Mouse (Mus musculus): ENCODE measurements at regions not wholly inside any gene's neighbourhood (a gene's known extent, or its start where the extent isn't known, plus 50 kb on each side); places are given as distances from the start of the nearest gene placed in this dataset.

DNA sequence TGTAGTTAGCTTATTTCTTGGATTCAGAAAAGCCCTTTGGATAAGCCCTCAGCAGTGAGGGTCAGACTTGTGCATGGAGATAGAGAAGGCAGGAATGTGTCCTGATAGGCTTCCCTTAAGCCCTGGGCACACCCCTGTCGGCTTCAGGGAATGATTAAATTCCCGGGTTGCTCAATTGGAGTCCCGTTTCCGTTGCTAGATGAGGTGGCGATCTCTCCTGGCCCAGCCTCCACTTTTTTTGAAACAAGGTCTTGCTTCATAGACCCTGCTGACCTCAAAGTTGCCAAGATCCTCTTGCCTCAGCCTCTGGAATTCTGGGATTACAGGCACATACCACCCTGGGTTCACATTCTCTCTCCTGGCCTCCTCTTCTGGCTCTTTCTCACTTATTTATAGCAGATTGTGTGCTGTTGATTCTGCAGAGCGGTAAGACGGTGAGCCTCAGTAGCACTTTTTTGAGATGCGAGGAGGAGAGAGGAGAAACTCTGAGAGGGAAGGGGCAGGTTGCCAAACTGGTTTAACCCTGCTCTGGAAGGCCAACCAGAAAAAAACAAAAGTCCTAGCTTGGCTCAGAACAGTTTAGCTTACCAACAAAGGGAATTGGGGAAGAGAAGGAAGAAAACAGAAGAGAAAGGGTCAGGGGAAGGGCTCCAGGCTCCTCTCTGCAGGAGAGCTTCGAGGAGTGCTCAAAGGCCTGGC, 73.9 kb downstream of the Zfp281 start:
- H3K4me3 ChIP-seq = no peak overlapping the region
- H3K27ac ChIP-seq = no peak overlapping the region
- TF ChIP-seq CTCF (IDR thresholded peaks at IDR 0.05) = no peak
- no peak for DNase-seq (ENCODE audit: extremely low spot score in 1 of 2, low spot score in 2 of 2)
- intact Hi-C loops (cut with DNase I) = no loop called here

DNA sequence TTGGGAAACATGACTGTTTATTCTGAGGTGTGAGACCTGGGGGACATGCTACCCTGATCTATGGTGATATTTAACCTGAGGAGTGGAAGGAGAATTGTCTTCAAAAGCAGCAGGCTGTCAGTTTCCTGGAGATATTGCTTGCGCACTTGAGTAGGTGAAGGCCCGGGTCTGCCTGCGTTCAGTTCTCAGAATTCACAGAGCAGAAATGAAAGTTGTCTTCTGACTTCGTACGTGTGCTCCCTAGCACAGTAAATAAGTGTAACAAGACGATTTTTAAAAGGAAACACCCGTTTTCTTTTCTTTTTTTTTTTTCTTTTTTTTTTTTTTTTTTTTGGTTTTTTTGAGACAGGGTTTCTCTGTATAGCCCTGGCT, 74.4 kb downstream of the Zfp281 start:
- Histone ChIP-seq H3K4me3 (no peak overlapping the region), H3K27ac (no peak overlapping the region)
- intact Hi-C loops (cut with DNase I) = no loop called here
- TF ChIP-seq CTCF (IDR thresholded peaks at IDR 0.05) = no peak
- DNase-seq (ENCODE audit: extremely low spot score in 1 of 2, low spot score in 2 of 2) = no peak

DNA sequence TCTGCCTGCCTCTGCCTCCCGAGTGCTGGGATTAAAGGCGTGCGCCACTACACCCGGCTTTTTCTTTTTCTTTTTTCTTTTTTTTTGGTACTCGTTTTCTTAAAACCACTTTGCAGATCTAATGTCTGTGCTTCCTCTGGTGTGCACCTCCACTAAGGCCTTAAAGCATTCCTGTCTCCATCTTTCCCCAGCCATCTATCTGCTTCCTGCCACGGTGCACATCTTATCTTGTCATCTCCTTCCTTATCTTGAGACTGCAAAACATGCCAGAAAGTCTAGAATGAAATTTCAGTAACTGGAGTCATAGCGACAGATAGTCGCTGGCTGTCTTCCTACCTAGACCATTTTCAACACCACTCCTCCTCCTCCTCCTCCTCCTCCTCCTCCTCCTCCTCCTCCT, 74.9 kb downstream of the Zfp281 start:
- no peak for TF ChIP-seq CTCF (IDR thresholded peaks at IDR 0.05)
- no peak for DNase-seq (ENCODE audit: extremely low spot score in 1 of 2, low spot score in 2 of 2)
- no peak overlapping the region for H3K27ac ChIP-seq
- intact Hi-C loops (cut with DNase I) = no loop called here
- H3K4me3 ChIP-seq = no peak overlapping the region

DNA sequence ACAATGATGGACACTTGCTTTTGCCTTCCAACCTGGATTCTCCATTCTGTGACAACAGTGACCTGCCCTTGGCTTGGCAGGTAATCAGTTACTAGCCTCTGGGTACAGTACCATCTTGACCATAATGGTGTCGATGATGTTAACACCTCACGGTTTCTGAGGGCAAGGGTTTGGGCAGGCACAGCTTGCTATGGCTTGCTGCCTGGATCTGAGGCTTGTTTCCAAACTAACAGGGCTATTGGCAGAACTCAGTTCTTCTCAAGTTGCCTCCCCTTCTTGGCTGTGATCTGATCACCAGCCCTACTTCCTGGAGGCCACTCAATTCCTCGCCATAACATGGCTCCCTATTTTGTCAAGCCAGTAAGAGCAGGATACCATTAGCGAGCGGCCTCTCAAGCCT, 79.4 kb downstream of the Zfp281 start:
- TF ChIP-seq CTCF (IDR thresholded peaks at IDR 0.05) = no peak
- H3K4me3 ChIP-seq = no peak overlapping the region
- no peak for DNase-seq (ENCODE audit: extremely low spot score in 1 of 2, low spot score in 2 of 2)
- no peak overlapping the region for H3K27ac ChIP-seq
- intact Hi-C loops (cut with DNase I) = no loop called here

DNA sequence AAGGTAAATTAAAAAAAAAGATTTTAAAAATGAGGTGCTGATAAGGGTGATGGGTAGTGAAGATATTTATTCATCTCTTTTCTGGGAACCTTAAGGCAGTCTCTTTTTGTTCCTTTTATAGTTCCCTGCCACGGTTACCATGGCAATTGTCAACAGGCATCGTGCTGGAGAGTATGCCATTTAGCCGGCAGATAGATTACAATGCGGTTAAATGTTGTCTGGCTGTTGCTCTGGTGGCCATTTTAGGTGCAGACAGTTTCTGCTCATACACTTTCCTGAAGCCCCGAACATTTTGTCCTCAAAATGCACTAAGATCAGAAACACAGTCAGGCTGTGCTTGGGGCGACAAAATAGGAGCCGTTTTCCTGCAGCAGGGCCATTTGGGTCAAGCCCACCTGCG, 81.8 kb downstream of the Zfp281 start:
- no peak; the same call in 1 of the 2 replicates for TF ChIP-seq CTCF (IDR thresholded peaks at IDR 0.05)
- DNase-seq (ENCODE audit: extremely low spot score in 1 of 2, low spot score in 2 of 2) = no peak
- H3K4me3 ChIP-seq = no peak overlapping the region
- H3K27ac ChIP-seq = peak overlapping the region; percentile 78
- intact Hi-C loops (cut with DNase I) = no loop called here

DNA sequence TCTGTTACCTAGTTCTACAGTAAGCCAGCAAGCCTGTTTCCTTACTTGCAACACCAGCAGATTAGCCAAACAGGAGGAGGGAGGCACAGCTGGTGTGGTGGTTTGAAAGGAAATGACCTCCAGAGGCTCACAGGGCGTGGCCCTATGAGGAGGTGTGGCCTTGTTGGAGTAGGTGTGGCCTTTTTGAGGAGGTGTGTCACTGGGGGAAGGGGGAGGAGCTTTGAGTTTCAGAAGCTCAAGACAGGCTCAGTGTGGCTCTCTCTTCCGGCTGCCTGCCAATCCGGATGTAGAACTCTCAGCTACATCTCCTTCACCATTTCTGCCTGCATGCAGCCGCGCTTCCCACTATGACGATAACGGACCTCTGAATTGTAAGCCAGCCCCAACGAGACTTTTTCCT, 82.7 kb downstream of the Zfp281 start:
- peak overlapping the region; percentile 78 for H3K27ac ChIP-seq
- H3K4me3 ChIP-seq = no peak overlapping the region
- TF ChIP-seq CTCF (IDR thresholded peaks at IDR 0.05) = no peak
- intact Hi-C loops (cut with DNase I) = no loop called here
- no peak for DNase-seq (ENCODE audit: extremely low spot score in 1 of 2, low spot score in 2 of 2)

DNA sequence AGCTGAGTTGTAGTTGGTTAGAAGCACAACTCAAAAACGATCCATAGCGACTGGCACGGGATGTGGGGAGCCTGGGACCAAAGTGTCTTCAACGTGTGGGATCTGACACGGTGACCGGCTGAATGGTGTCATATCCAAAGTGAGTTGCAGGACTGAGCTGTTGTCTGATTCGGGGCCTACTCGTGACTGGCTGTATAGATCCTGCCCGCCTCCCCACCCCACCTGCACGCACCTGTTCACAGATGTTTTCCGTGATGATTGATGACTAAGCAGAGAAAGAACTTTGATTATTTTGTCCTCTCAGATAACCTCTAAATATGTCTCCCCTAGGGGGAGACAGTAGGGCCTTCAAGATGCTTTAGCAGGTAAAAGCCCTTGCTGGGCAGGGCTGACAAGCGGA, 83.2 kb downstream of the Zfp281 start:
- no peak for DNase-seq (ENCODE audit: extremely low spot score in 1 of 2, low spot score in 2 of 2)
- Histone ChIP-seq H3K27ac (no peak overlapping the region), H3K4me3 (no peak overlapping the region)
- no peak for TF ChIP-seq CTCF (IDR thresholded peaks at IDR 0.05)
- intact Hi-C loops (cut with DNase I) = no loop called here

DNA sequence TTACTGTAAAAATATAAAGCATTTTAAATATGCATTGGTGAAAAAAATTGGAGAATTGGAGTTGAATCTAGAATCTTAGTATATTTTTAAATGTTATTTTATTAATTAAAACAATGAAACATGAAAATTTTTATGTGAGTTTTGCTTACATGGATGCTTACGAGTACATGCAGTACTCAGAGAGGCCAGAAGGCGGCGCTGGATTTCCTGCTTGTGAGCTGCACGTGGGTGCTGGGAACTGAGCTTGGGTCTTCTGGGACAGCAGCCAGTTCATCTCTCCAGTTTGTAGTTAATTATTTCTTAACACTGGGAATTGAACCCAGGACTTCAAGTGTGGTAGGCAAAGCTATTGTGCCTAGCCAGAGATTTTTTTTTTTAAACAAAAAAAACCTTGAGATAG, 85.5 kb downstream of the Zfp281 start:
- intact Hi-C loops (cut with DNase I) = loop anchor here (5.0 kb wide), 1 partner anchor 83 kb away; no protein-coding TSS in a partner anchor
- TF ChIP-seq CTCF (IDR thresholded peaks at IDR 0.05) = peak; percentile 38
- Histone ChIP-seq H3K4me3 (no peak overlapping the region), H3K27ac (no peak overlapping the region)
- DNase-seq (ENCODE audit: extremely low spot score in 1 of 2, low spot score in 2 of 2) = no peak

DNA sequence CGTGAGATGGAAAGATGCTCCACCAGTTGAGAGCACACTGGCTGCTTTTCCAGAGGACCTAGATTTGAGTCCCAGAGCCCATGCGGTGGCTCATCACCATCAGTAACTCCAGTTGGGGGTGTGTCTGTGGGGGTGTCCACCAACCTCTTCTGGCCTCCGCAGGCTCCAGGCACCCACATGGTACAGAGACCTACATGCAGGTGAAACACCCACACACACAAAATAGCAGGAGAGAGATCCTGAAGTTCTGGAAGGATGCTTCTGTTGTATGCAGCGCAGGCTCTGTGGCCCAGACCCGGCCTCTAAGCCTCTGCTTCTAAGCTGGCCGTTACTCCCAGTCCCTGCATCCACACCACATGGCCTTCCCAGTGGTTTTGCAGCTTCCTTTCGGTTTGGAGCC, 86.5 kb downstream of the Zfp281 start:
- intact Hi-C loops (cut with DNase I) = loop anchor here (5.0 kb wide), 1 partner anchor 84 kb away; no protein-coding TSS in a partner anchor
- TF ChIP-seq CTCF (IDR thresholded peaks at IDR 0.05) = no peak
- DNase-seq (ENCODE audit: extremely low spot score in 1 of 2, low spot score in 2 of 2) = no peak

DNA sequence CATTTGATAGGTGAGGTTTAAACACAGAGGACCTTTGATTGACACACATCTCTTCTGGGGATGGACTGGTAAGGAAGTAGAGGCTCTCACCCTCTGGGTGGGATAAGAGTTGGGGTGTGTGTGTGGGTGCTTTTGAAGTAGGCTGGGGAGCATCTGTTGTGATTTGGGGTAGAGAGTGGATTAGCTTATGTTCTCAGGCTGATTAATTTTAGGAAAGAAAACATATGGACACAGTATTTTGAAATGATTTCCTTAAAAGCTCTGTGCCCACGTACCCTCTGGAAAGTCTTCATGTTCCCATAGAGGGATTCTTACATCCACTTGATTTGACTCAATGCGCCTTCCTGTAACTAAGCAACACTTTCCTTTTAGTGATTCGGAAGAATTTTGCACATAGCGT, 89.4 kb downstream of the Zfp281 start:
- intact Hi-C loops (cut with DNase I) = loop anchor here (2.0 to 5.0 kb wide), 2 partner anchors 29 to 87 kb away; no protein-coding TSS in a partner anchor
- Histone ChIP-seq H3K27ac (peak overlapping the region; percentile 79), H3K4me3 (no peak overlapping the region)
- TF ChIP-seq CTCF (IDR thresholded peaks at IDR 0.05) = no peak
- peak in 1 of 2 experiments; percentile 50 for DNase-seq (ENCODE audit: extremely low spot score in 1 of 2, low spot score in 2 of 2)

More for the DNA sequence above, 86.5 kb downstream of the Zfp281 start:
- Histone ChIP-seq H3K4me3 (no peak overlapping the region), H3K27ac (no peak overlapping the region; the same call in 1 of the 2 replicates)

DNA sequence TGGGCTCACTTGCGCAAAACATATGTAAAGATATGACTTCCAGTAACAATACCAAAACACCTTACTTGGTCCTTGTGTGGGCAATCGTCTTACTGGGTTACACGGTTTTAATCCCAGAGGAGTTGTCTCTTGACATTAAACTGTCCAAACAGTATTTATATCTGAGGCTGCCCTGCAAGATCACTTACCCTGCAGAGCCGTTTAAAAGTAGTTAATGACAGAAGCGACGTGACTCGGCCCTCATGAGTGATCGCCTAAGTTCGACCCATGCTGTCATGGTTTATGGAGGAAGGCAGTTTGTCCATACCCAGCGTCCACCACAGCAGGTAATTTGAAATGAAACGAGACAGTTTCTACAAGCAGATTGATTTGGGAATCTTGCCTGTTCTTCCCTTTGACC, 90.3 kb downstream of the Zfp281 start:
- no peak overlapping the region for H3K4me3 ChIP-seq
- TF ChIP-seq CTCF (IDR thresholded peaks at IDR 0.05) = no peak
- peak overlapping the region; percentile 74 for H3K27ac ChIP-seq
- intact Hi-C loops (cut with DNase I) = loop anchor here (2.0 to 5.0 kb wide), 2 partner anchors 30 to 88 kb away; no protein-coding TSS in a partner anchor
- no peak for DNase-seq (ENCODE audit: extremely low spot score in 1 of 2, low spot score in 2 of 2)

DNA sequence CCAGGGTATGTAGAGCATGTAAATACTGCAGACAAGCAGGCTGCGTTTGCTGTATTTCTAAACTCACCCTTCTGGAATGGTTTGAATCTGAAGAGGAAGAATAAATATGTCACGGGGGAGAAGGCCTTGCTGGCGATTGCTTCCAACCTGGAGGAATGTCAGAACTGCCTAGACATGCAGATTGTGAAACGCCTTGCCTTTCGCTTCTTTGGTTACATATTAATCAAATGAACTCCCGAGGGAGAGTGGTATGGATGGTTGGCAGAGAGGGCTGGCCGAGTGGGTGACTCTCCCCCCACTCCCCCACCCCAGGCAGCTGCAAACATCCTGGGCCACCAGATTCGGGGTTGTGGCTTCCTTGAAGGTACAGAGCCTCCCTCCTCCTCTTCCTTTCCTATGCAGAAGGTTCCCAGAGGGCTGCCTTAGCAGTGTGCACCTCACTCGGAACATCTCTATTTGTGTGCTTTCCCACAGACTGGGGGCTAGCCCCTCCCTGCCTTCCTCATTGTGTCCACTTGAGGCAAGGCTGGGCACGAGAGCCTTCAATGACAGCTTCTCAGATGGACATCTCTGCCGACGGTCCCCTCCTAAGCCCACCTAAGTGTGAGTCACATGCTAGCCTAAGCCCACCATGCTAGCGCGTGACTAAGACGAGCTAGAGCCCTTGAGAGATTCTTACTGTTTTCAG, 93.3 kb downstream of the Zfp281 start:
- no peak for DNase-seq (ENCODE audit: extremely low spot score in 1 of 2, low spot score in 2 of 2)
- no peak for TF ChIP-seq CTCF (IDR thresholded peaks at IDR 0.05)
- intact Hi-C loops (cut with DNase I) = no loop called here
- no peak overlapping the region; the same call in 1 of the 2 replicates for H3K27ac ChIP-seq
- no peak overlapping the region for H3K4me3 ChIP-seq

Data from left cerebral cortex, adult 2 months (tissue).